Mouse (Mus musculus) right cerebral cortex, adult 2 months (tissue): Measurements from ENCODE around the gene Klhl8.

ENCODE experiments used
- DNase-seq, 2 experiments: peaks; one replicate each; pipeline ENCODE4 v3.0.0; 2021 to 2022; ENCODE audit warnings: low spot score in 2 of 2

The Klhl8 gene

GRCm38 (mm10) chr5:103813997-103814542 is 97.0 kb downstream of the Klhl8 start:
- no peak for DNase-seq

- no peak for DNase-seq
Measured at GRCm38 (mm10) chr5:103813291-103813690, 97.8 kb downstream of the Klhl8 start.
